Mouse (Mus musculus) liver, adult (tissue): ENCODE results near the gene Eif4ebp2.

Experiments
- GATA4 ChIP-seq: IDR thresholded peaks from 2 replicates; pipeline ENCODE4 v1.6.1; 2014; ENCODE audit warnings: mild to moderate bottlenecking, low read length; ENCODE audit not compliant: insufficient replicate concordance

The Eif4ebp2 gene

GRCm38 (mm10) chr10:61452645-61453044 is at the start of gene Eif4ebp2:
Eif4ebp2 (minus strand) TSS chr10:61452661.
- no peak for TF ChIP-seq GATA4

GRCm38 (mm10) chr10:61500756-61501155 is 48.3 kb upstream of the Eif4ebp2 start:
- no peak for TF ChIP-seq GATA4

DNA sequence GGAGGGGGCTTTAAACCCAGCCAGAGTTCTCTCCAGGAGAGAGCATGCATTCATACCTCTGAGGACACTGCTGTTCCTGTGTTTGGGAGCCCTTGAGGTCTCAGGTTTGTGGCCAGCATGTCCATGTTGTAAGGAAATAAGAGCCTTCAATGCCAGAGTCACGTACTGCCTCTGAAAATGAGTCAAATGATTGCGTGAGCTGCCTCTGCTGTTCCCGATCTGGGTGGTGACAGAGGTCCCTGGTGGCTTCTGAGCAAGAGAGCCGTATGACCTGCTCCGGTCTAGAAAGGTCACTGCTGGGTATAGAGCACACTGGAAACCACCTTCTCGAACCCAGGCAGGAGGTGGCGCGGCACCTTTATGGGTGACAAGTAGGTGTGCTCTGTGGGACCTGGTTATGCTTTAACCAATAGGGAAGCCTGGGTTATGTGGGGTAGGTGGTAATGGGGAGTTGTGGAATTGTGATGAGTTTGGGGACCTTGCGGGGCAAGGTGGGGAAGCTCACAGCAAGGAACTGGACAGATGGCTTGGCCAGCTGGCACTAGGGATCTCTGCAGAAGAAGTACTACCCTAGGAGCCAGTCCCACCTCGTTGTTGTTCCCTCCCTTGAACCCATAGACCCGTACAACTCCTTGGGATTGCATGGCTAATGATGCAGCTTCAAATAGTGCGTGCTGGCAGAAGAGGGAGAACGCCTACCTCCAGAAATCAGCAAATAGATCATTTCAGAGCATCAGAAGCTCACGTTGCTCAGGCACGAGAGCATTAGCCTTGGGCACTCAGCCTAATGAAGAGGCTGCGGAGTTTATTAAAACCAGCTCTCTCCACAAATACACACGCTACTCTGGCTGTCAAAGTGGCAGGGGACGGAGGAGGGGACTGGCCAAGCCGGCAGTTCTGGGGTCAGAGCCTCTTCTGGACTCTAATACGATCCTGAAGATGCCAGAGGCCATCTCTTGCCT is 47.3 kb upstream of the Eif4ebp2 start:
- no peak for TF ChIP-seq GATA4

- no peak for TF ChIP-seq GATA4
Observed at GRCm38 (mm10) chr10:61496231-61496630, 43.8 kb upstream of the Eif4ebp2 start.

- TF ChIP-seq GATA4 = no peak
Observed at GRCm38 (mm10) chr10:61495461-61495860, 43.0 kb upstream of the Eif4ebp2 start.

- no peak for TF ChIP-seq GATA4
Observed at GRCm38 (mm10) chr10:61492040-61492439, 39.6 kb upstream of the Eif4ebp2 start.

DNA sequence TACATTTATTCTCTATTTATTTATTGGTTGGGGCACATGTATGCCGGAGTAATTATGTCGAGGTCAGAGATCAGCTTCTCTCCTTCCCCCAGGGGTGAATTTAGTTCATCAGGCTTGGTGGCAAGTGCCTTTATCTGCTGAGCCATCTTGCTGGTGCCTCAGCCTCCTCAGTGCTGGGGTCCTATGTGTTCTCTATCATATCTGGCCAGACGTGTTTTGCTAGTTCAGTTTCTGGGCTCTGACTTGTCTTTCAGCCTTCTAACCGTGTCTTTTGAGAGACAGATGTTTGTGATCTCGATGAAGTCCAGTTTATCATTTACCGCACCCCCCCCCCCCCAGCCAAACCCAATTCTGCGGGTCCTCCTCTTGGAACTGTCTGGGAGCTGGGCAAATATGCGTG is 39.1 kb upstream of the Eif4ebp2 start:
- no peak for TF ChIP-seq GATA4

- TF ChIP-seq GATA4 = no peak
Observed at GRCm38 (mm10) chr10:61488522-61489110, 36.2 kb upstream of the Eif4ebp2 start.

- no peak for TF ChIP-seq GATA4
Observed at GRCm38 (mm10) chr10:61486551-61487339, 34.3 kb upstream of the Eif4ebp2 start.

DNA sequence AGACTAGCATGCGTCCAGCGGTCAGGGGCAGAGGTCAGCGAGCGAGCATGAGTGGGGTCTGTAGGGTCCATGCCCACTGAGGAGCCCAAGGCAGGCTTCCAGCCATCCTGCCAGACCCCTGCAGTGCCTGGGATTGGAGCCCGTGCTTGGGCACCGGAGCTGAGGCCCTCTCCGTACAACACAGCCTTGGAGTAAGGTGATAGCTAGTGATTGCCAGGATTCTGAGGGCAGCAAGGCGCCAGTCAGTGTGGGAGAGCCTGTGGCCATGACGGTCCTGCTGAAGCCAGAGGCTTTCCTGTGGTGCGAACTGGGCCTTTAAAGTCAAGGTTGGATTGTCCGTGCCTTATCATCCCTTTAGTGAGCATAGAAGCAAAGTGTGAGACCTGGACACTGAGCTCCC is 32.3 kb upstream of the Eif4ebp2 start:
- no peak for TF ChIP-seq GATA4

GRCm38 (mm10) chr10:61482771-61483170 is 30.3 kb upstream of the Eif4ebp2 start:
- TF ChIP-seq GATA4 = no peak

DNA sequence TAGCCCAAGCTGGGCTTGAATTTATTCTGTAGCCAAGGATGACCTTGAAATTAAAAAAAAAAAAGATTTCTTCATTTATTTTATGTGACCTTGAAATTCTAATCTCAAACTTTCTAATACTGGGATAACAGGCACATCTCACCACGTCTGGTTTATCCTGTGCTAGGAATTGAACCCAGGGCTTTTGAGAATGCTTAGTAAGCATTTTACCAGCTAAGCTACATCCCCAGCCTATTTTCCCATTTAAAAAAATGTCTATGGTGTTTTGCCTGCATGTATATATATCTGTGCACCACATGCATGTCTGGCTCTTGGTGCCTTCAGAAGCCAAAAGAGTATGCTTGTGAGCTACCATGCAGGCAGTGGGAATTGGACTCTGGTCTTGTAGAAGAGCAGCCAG is 28.0 kb upstream of the Eif4ebp2 start:
- TF ChIP-seq GATA4 = no peak

DNA sequence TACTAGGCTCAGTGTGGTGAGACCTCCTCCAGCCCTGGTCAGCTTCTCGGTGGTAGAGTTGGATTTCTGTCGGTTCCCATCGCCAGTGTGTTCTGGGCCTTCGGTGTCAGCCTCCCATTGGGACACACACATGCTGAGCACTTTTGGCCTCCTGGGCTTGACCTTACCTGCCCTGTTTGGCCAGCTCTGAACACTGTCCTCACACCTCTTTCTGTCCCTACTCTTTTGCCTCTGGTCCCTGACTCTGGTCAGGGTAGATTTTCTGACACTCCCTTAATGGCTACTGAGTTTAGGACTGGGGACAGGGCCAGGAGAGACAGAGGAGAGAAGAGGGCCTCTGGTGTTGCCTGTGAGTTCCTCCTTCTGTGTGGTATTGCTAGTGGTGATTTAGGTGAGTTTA is 27.5 kb upstream of the Eif4ebp2 start:
- no peak for TF ChIP-seq GATA4

DNA sequence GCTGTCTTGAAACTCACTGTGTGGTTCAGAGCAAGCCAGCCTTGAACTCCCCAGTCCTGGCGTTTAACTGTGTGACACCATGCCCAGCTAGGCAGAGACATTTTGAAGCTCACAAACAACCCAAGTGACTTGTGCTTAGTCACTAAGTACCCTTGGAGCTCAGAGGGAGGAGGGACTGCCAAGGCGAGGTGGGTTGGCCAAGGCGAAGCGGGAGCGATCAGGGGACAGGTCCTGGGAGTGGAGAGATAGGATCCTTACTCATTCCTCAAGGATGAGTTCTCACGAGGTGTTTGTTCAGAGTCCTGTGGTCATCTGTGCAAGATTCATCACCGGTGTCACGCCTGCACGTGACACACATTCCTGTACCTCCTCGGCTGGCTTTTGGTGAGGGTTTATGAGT is 27.0 kb upstream of the Eif4ebp2 start:
- TF ChIP-seq GATA4 = no peak

GRCm38 (mm10) chr10:61476440-61477165 is 24.1 kb upstream of the Eif4ebp2 start:
- no peak for TF ChIP-seq GATA4
